Mouse (Mus musculus) cerebellum, postnatal 10 days (tissue): ENCODE measurements at regions not wholly inside any gene's neighbourhood (a gene's known extent, or its start where the extent isn't known, plus 50 kb on each side); places are given as distances from the start of the nearest gene placed in this dataset.

Experiments used
- DNase-seq, 2 experiments: peaks; one replicate each; pipeline ENCODE4 v3.0.0; 2021; ENCODE audit warnings: mixed read lengths in 2 of 2

DNA sequence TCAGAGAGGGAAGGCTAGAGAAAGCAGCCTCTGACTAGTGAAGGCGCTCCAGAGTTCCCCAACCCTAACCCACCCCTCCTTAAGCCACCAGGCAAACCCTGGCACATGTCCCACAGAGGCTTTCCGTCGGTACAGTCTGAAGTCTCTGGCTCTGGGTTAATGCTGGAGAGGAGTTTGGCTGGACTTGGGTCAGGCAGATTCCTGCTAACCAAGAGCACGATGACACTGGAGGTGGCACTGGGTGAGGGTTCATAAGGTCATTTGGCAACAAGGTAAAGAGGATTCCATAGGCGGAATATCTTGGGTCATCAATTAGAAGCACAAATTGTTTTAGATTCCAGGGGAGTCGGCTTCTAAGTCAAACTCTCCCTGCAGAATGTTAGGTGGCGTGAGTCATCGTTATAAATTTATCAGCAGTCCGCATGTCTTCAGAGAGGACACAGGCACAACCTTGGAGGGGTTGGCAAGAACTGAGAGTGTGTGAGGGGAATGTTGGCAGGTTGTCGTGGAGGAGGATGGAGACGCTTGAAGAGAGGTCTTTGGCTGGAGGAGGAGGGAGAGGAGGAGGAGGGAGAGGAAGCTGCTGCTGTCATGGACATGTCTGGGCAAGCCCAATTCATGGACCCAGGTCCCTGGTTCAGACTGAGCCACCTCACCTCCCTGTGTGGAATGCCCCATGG lies 138.4 kb downstream of the Utp6 start:
- DNase-seq = peak; percentile 40 to 43

- peak in 1 of 2 experiments; percentile 20 for DNase-seq
Observed at GRCm38 (mm10) chr11:79821986-79822385, 140.2 kb downstream of the Utp6 start.

DNA sequence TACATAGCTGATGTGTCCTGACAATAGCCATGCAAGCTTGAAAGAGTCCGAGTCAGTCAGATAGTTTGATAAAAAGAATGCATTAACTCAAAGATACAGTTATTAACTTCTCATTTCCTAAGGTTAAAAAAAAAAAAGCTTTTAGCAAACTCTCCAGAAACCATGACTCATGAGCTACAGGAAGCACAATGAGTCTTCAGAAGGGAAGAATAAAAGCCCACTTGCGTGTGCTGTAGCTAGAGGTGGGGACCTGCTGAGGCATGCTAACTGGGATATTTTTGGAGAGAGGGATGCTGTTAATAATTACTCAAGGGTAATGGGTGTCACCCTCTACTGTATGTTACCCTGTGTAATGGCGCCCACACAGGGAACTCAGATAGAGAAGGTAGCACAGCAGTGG lies 147.0 kb downstream of the Utp6 start:
- no peak for DNase-seq

DNA sequence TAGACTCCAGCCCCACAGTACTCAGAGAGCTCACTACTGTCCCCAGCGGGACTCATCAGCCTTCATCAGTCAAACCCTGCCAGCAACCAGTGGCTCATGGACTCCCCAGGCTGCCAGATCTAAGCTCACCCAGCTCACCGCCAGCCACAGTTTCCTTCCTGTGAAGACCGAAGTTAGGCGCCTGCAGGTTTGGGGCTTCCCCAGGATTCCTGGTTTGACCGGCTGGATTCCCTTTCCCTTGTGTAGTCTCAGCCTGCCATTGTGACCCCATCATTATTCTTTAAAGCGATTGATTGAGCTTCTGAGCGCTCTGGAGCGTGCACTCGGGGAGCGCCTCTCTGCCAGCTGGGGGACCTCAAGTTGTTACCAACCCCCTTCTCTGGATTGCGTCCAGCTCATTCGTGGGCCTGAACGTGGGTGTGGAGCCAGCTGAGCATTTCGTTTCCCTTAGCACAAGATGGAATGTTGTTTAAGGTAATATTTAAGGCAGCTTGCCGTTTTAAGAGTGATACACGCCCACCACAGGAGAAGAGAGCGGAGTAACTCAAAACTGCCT lies 155.2 kb downstream of the Utp6 start:
- peak in 1 of 2 experiments; percentile 36 for DNase-seq

- no peak for DNase-seq
Observed at GRCm38 (mm10) chr11:79806417-79806816, 155.8 kb downstream of the Utp6 start.

DNA sequence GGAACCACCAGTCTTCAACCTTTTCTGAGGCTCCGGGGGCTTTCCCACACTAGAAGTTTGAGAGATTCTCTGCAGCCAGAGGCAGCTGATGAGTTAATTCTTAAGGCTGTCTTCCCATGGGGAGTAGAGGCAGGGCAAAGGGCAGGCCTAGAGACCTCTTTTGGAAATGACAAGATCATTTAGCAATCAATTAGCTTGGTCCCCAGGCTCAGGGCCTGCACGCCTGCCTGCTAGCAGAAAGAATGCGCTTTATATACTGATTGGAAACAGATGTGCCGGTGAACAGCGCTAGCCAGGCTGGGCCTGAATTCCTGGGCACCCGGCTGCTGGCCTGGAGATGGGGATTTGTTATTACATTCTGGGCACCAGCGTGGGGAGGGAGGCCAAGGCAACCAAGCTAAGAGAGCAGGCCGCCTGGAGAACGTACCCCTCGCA lies 156.2 kb downstream of the Utp6 start:
- DNase-seq = no peak

DNA sequence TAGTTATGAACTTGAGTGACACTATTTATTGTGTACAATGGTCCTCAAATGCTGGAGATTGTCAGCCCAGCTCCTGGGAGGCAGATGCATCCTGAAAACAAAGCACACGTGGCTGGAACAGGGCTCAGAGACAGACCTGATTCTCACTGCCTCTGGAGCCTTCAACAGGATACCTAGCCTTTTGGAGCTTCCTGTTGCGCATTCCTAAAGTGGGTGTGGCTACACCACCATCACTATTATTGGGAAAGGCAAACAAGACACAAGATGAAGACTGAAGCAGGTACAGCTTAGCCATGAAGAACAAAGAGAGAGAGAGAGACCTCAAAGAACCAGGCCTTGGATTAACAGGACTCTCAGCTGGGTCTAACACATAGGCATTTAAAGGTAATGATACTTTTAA lies 158.2 kb downstream of the Utp6 start:
- no peak for DNase-seq

DNA sequence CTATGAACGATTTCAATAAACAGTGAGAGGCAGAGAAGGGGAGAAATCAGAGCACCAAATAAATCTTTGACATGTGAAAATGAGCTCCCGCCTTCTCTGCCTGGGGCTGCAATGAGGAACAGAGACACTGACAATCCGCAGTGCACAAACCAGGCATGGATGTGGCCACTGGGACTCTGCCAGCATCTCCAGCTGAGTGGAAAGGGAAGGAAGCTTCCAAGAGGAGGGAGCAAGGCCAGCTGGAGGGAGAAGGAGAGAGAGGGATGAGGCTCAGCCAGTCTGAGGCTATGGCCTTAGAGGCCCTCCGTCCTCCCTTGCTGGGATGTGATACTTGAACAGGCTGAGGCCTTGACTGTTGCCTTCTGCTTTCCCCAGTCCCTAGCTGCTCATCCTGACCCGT lies 159.2 kb downstream of the Utp6 start:
- peak; percentile 90 to 94 for DNase-seq

DNA sequence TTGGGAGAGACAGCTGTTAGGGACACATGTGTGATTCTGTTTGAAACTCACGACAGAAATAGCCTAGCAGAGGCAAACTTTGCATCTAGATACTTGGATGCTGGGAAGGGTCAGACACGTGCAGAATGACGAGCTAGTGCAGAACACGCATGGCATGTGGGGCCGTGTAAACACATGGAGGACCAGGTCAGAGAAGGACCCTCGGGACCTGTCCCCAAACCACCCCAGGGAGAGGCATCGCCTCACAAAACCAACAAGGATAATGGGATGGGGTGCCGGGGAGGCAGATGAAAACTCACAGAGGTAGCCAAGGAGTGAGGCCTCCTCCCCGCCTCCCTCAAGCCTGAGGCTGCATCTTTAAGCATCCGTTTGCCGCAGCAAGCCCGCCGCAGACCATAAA lies 159.6 kb downstream of the Utp6 start:
- DNase-seq = no peak

GRCm38 (mm10) chr11:79800256-79800655 lies 161.9 kb downstream of the Utp6 start:
- DNase-seq = no peak

- no peak for DNase-seq
Observed at GRCm38 (mm10) chr11:79788251-79788741, 173.9 kb downstream of the Utp6 start.

GRCm38 (mm10) chr11:79787766-79788165 lies 174.4 kb downstream of the Utp6 start:
- peak in 1 of 2 experiments; percentile 55 for DNase-seq

GRCm38 (mm10) chr11:79784071-79784470 lies 178.1 kb downstream of the Utp6 start:
- DNase-seq = no peak

GRCm38 (mm10) chr11:79781966-79782365 lies 180.2 kb downstream of the Utp6 start:
- DNase-seq = no peak

- no peak for DNase-seq
Observed at GRCm38 (mm10) chr11:79779756-79780155, 182.4 kb downstream of the Utp6 start.

- DNase-seq = peak; percentile 53 to 55
Observed at GRCm38 (mm10) chr11:79778522-79778921, 183.7 kb downstream of the Utp6 start.

- DNase-seq = peak; percentile 36 to 40
Observed at GRCm38 (mm10) chr11:79777988-79778387, 184.2 kb downstream of the Utp6 start.

GRCm38 (mm10) chr11:79776577-79776976 lies 185.6 kb downstream of the Rab11fip4 start:
- DNase-seq = no peak

DNA sequence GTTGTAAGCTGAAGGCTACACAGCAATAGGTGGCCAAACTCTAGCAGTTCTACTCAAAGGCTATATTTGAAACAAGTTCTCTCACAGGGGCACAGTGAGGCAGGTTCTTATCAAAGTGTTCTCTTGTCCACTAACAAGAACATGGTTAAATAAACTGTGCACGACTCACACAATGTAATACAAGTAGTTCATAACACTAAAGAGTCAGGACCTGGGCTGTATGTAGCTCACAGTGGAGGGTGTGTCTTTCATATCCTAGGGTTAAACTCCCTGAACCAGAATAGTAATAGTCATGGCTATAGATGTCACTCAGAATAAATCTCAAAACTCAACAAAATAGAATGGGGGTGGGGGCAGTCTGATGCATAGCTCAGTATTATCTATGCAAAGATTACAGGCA lies 182.7 kb downstream of the Rab11fip4 start:
- DNase-seq = no peak

DNA sequence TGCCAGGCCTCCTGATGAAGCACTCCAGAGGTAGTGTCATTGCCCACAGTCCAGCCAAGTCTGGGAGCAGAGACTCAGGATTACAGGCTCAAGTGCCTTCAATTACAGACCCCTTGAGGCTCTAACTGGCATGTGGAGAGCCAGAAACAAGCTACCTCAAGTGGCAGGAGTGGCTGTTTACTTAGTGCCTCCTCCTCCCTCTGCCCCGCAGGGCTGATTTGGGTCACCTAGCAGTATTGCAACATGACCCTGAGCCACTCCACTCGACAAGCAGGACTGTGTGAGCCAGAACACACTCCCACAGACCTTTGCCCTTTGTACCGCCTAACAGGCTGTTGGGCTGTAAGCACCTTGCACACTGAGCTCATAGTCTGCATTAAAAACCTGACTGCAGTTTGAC lies 180.4 kb downstream of the Rab11fip4 start:
- DNase-seq = no peak

DNA sequence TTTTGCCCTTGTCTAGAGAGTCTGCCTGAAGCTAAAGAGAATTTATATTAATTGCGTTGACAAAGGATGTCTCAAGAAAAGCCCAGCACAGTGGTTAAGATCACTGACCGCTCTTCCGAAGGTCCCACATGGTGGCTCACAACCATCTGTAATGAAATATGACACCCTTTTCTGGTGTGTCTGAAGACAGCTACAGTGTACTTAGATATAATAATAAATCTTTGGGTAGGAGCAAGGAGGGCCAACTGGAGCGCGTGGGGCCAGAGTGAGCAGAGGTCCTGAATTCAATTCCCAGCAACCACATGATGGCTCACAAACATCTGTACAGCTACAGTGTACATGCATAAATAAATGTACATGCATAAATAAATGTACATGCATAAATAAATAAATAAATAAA lies 176.1 kb downstream of the Rab11fip4 start:
- DNase-seq = no peak

DNA sequence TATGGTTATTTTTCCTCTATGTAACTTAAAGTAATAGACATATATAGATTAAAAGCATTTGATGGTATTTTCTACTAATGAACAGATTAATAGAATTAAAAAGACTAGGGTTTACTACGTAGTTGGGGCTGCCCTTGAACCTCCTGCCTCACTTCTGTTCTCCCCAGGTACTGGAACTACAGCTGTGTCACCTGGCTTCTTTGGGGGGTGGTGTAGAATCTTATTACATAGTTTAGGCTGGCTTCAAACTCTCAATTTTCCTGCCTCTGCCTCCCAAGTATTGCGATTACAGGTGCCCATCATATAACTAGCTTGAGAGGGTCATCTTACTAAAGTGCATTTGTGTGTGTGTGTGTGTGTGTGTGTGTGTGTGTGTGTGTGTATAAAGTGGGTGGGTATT lies 175.0 kb downstream of the Rab11fip4 start:
- no peak for DNase-seq

DNA sequence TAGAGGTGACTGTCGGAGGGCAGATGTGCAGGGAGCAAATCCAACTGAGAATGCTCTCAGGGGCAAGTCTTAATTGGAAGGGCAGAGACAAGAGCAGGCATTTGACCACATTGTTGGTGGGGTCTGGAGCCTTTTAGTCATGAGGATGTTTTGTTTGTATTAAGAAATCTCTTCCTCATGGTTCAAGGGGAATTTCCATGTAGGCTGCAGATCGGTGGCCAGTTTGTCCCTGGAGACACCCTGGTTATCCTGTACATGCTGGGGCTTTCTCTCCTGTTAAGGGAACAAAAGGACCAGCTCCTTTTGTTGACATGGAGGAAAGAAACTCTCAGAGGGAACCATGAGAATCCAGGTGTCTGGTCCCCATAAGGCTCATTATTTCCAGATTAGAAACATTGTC lies 174.4 kb downstream of the Rab11fip4 start:
- DNase-seq = no peak

DNA sequence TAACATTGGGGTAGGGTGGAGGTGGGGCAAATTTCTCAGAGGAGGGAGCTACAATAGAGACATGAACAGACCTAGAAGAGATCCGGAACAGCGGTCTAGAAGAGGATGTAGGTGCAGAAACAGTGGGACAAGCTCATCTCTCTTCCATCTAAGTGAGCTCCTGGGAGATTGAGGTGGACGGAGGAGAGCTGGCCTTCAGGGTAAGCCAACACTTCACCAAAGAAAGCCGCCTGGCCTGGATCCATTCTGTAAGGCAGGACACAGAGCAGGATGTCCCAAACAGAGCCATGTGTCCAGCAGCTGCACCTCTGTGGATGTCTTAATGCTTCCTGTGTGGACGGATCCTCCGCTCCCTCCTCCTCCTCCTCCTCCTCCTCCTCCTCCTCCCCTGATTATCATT lies 173.0 kb downstream of the Rab11fip4 start:
- DNase-seq = no peak

DNA sequence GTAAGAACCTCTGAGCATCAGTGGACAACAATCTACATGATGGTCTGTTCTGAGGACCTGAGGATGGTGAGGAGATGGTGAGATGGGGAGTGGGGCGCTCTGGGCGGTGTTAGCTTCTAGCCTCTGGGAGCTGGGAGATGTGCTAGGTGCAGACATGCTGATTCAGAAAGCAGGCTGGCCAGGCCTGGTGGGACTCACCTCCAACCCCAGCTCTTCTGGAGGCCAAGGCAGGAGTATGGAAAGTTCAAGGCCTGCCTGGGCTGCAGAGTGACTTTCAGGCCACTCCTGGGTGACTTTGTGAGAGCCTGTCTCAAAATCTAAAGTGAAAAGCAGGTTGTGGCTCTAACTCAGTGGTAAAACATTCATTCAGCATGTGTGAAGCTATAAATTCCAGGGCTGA lies 171.6 kb downstream of the Rab11fip4 start:
- DNase-seq = no peak
